Mouse (Mus musculus) CH12F3 (cell line): ENCODE measurements around the gene Smok3c.
"Not testable (repeated sequence)": the region's sequence is repeated elsewhere in the genome, so short reads cannot be mapped to it uniquely, and the experiment has no call there.

ENCODE experiments used
- in situ Hi-C: fragments of 300-500 bp; cut with MboI; formaldehyde crosslinking; loops from 2 replicates; pipeline ENCODE4 v1.14.3; 2020; ENCODE audit warnings: low sequenced_read_pairs

Gene Smok3c

DNA sequence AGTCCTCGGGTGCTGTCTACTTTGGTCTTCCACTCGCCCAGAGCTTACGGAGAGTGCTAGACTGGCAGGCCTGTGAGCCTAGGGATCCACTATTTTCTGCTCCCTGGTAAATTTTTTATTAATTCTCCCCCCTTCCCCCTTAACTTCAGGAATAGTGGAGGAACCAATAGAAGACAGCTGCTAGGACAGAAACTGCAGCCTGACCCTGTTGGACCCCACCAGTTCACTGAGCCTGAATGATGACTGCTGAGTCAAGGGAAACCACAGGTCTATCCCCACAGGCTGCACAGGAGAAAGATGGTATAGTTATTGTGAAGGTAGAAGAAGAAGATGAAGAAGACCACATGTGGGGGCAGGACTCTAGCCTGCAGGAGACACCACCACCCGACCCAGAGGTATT is 39.8 kb downstream of the Smok3c start:
- in situ Hi-C loops, result no loop called here

DNA sequence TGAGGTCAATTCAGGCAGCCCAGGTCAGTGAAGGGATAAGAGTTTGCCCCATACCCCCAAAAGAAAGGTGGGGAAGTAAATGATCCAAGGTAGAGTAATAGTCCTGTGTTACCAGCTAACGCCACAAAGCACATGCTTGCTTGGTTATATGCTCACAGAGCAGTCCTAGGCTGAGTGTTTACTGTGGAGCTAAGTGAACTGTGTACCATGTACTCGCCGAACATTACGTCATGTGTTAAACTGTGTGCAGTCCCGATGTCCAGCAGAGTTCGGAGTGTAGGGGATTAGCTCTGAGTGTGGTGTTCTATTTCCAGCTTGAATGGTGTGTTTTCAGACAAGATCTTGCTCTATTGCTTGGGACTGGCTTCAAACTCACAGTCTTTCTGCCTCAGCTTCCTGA is 41.5 kb downstream of the Smok3c start:
- in situ Hi-C loops, result no loop called here

- in situ Hi-C loops, result no loop called here
These were observed 52.0 kb downstream of the Smok3c start for GRCm38 (mm10) chr5:138104976-138105375.

DNA sequence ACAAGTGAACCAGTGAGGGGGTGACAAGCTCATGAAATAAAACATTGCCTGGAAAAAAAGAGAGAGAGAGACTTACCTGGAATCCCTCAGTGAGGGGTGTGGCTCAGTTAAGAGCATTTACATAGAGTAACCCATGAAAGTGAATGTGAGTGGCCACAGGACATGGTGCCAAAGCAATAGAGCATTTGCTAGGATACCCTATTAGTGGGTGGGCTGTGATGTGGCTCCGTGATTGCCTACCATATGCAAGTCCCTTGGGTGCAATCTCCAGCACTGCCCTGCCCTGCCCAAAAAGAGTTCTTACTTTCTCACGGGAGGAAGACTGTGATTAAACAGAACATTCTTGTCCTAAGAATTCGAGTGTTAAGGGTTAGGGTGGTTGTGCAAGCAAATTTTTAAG is 54.1 kb downstream of the Smok3c start:
- in situ Hi-C loops, result no loop called here

DNA sequence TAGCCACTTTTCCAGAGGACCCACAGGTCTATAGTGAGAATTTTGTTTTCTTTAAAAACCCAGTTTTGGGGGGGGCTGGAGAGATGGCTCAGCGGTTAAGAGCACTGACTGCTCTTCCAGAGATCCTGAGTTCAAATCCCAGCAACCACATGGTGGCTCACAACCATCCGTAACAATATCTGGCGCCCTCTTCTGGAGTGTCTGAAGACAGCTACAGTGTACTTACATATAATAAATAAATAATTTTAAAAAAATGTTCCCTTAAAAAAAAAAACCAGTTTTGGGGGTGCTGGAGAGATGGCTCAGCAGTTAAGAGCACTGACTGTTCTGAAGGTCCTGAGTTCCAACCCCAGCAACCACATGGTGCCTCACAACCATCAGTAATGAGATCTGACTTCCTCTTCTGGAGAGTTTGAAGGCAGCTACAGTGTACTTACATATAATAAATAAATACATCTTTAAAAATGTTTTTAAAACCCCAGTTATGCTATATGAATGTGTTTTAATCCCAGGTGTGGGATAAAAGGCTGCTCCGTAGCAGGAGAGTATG is 56.9 kb downstream of the Smok3c start:
- in situ Hi-C loops, result not testable (repeated sequence)
